Comparison of ENCODE assay signal across 7 mouse cellular contexts in the genomic region with DNA sequence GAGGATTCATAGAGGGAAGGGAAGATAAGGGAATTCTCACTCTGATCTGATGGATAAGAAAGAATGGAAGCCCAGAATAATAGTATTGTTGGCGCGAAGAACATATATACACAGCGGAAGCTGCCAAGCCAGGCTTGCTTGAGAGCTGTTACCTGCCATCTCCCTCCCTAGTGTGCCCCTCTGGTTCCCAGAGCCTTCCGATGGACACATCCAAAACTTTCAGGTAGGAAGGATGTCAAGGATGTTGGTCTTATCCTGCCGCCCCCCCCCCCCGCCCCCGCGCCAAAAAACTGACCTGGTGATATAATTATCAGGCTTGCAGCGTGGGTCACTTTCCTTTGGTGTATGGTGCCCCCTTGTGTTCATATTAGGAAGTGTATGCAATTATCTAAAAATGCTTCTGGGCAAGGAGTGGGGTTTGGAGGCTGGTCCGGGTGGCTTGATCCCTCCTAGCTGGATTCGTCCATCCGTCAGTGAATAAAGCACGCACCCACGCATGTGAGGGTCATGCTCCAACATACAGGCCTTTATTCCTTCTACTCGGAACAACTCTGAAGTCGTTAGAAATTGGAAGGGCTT. TPM values are rescaled to one million over a fixed set of nuclear protein-coding genes. Genes with fewer than 3 reads are reported as not detected.
DNase-seq lines count a peak whose midpoint lies in the region; ATAC-seq and TF ChIP-seq lines count a peak whose summit lies in the region.

No protein-coding gene starts in this region.

- H3K4me2 ChIP-seq in liver, embryonic 11.5 days = no peak overlapping the region
- H3K4me2 ChIP-seq in embryonic facial prominence, embryonic 14.5 days (ENCODE audit: low read depth, low read length) = no peak overlapping the region
- peak overlapping the region; percentile 23; the same call in 1 of the 2 replicates for H3K4me2 ChIP-seq in kidney, postnatal 0 days (ENCODE audit: low read length)

- WGBS in liver, embryonic 11.5 days = 12% methylated on average over 16 of the region's 16 CpGs
- WGBS in embryonic facial prominence, embryonic 14.5 days = 12% methylated on average over 14 of the region's 16 CpGs
- WGBS in kidney, postnatal 0 days = 10% methylated on average over 16 of the region's 16 CpGs
- WGBS in midbrain, embryonic 10.5 days = 18% methylated on average over 16 of the region's 16 CpGs

- H3K4me1 ChIP-seq in liver, embryonic 11.5 days (replicated peaks; ENCODE audit: control insufficient read depth, insufficient read depth, low read length) = no peaks in the 10 kb centered on the region
- no peaks in the 10 kb centered on the region for H3K4me1 ChIP-seq in embryonic facial prominence, embryonic 14.5 days (ENCODE audit: control insufficient read depth, insufficient read depth, low read length)
- no peaks in the 10 kb centered on the region for H3K4me1 ChIP-seq in kidney, postnatal 0 days (replicated peaks; ENCODE audit: insufficient read depth, low read length)
- peaks cover 2% of the 10 kb centered on the region; the same call in 1 of the 2 replicates for H3K4me1 ChIP-seq in midbrain, embryonic 10.5 days

- no peak for ATAC-seq in liver, embryonic 11.5 days (replicated peaks; ENCODE audit: low FRiP score)
- ATAC-seq in embryonic facial prominence, embryonic 14.5 days (ENCODE audit: low read depth) = 0 out of 2 replicates have a peak, but pooled peaks have one; percentile 18
- no peak for ATAC-seq in kidney, postnatal 0 days (replicated peaks; ENCODE audit: low FRiP score, low read depth)

- H3K4me3 ChIP-seq in liver, embryonic 11.5 days (ENCODE audit: low read depth, low read length) = no peak overlapping the region
- no peak overlapping the region for H3K4me3 ChIP-seq in embryonic facial prominence, embryonic 14.5 days (ENCODE audit: low read depth, low read length)
- no peak overlapping the region for H3K4me3 ChIP-seq in kidney, postnatal 0 days (replicated peaks; ENCODE audit: low read depth, low read length)
- H3K4me3 ChIP-seq in midbrain, embryonic 10.5 days = no peak overlapping the region

- no peaks in the 10 kb centered on the region for H3K27me3 ChIP-seq in liver, embryonic 11.5 days (replicated peaks; ENCODE audit: control insufficient read depth, insufficient read depth, low read length)
- no peaks in the 10 kb centered on the region for H3K27me3 ChIP-seq in embryonic facial prominence, embryonic 14.5 days (replicated peaks; ENCODE audit: control insufficient read depth, insufficient read depth, low read length)
- no peaks in the 10 kb centered on the region for H3K27me3 ChIP-seq in kidney, postnatal 0 days (ENCODE audit: insufficient read depth, low read length)
- peaks cover 14% of the 10 kb centered on the region for H3K27me3 ChIP-seq in midbrain, embryonic 10.5 days (ENCODE audit: low read depth, poor library complexity, severe bottlenecking)

- H3K9ac ChIP-seq in liver, embryonic 11.5 days (ENCODE audit: low read depth, low read length) = no peak overlapping the region
- no peak overlapping the region for H3K9ac ChIP-seq in embryonic facial prominence, embryonic 14.5 days (ENCODE audit: low read depth, low read length)
- H3K9ac ChIP-seq in kidney, postnatal 0 days (ENCODE audit: low read depth, low read length) = no peak overlapping the region

- H3K27ac ChIP-seq in liver, embryonic 11.5 days (ENCODE audit: low read depth, low read length) = no peak overlapping the region
- H3K27ac ChIP-seq in embryonic facial prominence, embryonic 14.5 days (replicated peaks; ENCODE audit: low read depth, low read length) = no peak overlapping the region
- H3K27ac ChIP-seq in kidney, postnatal 0 days = no peak overlapping the region
- H3K27ac ChIP-seq in midbrain, embryonic 10.5 days (replicated peaks) = no peak overlapping the region

- H3K9me3 ChIP-seq in liver, embryonic 11.5 days (ENCODE audit: control insufficient read depth, low read length) = no peaks in the 10 kb centered on the region
- no peaks in the 10 kb centered on the region for H3K9me3 ChIP-seq in embryonic facial prominence, embryonic 14.5 days (ENCODE audit: control insufficient read depth, low read length)
- H3K9me3 ChIP-seq in kidney, postnatal 0 days (replicated peaks; ENCODE audit: low read length) = no peaks in the 10 kb centered on the region
- no peaks in the 10 kb centered on the region for H3K9me3 ChIP-seq in midbrain, embryonic 10.5 days (replicated peaks)

- peak; percentile 45 for DNase-seq in liver, embryonic 11.5 days (ENCODE audit: low spot score)
- no peak for DNase-seq in liver
- peak; percentile 37 for DNase-seq in adrenal gland, postnatal 14 days
- DNase-seq in embryonic facial prominence, embryonic 14.5 days (ENCODE audit: low spot score) = peak; percentile 45
- DNase-seq in kidney, postnatal 0 days (ENCODE audit: low spot score) = peak; percentile 80
- DNase-seq in midbrain, embryonic 10.5 days (ENCODE audit: low spot score) = peak; percentile 55
- DNase-seq in urinary bladder, adult 18-20 months (ENCODE audit: low spot score in 2 of 2) = no peak

- TF ChIP-seq CTCF in kidney, postnatal 0 days (IDR thresholded peaks at IDR 0.05; ENCODE audit: low read depth) = peak; percentile 80

- H3K36me3 ChIP-seq in liver, embryonic 11.5 days (ENCODE audit: control insufficient read depth, insufficient read depth, low read length) = no peaks in the 10 kb centered on the region
- no peaks in the 10 kb centered on the region for H3K36me3 ChIP-seq in embryonic facial prominence, embryonic 14.5 days (ENCODE audit: control insufficient read depth, insufficient read depth, low read length)
- no peaks in the 10 kb centered on the region for H3K36me3 ChIP-seq in kidney, postnatal 0 days (ENCODE audit: insufficient read depth, low read length)
- no peaks in the 10 kb centered on the region for H3K36me3 ChIP-seq in midbrain, embryonic 10.5 days

RNA-seq across cellular contexts. Expression of a gene that starts 18.7 kb away (rescaled TPM):
- 0.07 and 0.13 TPM in 2 replicates for polyA plus RNA-seq in liver, embryonic 11.5 days (2014; fragmentation: Nextera tagmentation; extraction: Ambion mirVana)
- total RNA-seq in adrenal gland, postnatal 14 days (2021) = 0.30 and 0.60 TPM in 2 replicates
- 1.1 TPM in 2 replicates for polyA plus RNA-seq in embryonic facial prominence, embryonic 14.5 days (2014; fragmentation: Nextera tagmentation; extraction: Ambion mirVana)
- polyA plus RNA-seq in kidney, postnatal 0 days (2015; fragmentation: Nextera tagmentation; extraction: Ambion mirVana) = 0.83 and 1.3 TPM in 2 replicates
- polyA plus RNA-seq in midbrain, embryonic 10.5 days (2016; fragmentation: Nextera tagmentation; extraction: Ambion mirVana) = 0.10 and 0.21 TPM in 2 replicates

Comparison
In these comparisons a context has a peak if more than half of its experiments do, and no peak if none do; other contexts are left out.
1. DNase-seq: peak in liver, embryonic 11.5 days (single experiment), adrenal gland, postnatal 14 days (single experiment), embryonic facial prominence, embryonic 14.5 days (single experiment), kidney, postnatal 0 days (single experiment) and midbrain, embryonic 10.5 days (single experiment); none in liver (single experiment) and urinary bladder, adult 18-20 months (0 of 2).